Mouse (Mus musculus) embryo, embryonic 9.5 days (tissue): ENCODE results near the gene 9130213A22Rik.
"Not testable (repeated sequence)": the region's sequence is repeated elsewhere in the genome, so short reads cannot be mapped to it uniquely, and the experiment has no call there.

ENCODE experiments used
- DNase-seq: peaks from one replicate; pipeline ENCODE4 v3.0.0-alpha.2; 2017; ENCODE audit errors: extremely low spot score

The 9130213A22Rik gene

GRCm38 (mm10) chr11:69093856-69094255 is 28.5 kb downstream of the 9130213A22Rik start:
- DNase-seq = not testable (repeated sequence)

GRCm38 (mm10) chr11:69092871-69093270 is 29.5 kb downstream of the 9130213A22Rik start:
- no peak for DNase-seq

GRCm38 (mm10) chr11:69092386-69092751 is 30.0 kb downstream of the 9130213A22Rik start:
- DNase-seq = peak; percentile 82

- DNase-seq = no peak
Observed at GRCm38 (mm10) chr11:69091566-69092385, 30.6 kb downstream of the 9130213A22Rik start.

GRCm38 (mm10) chr11:69090367-69090766 is 32.0 kb downstream of the 9130213A22Rik start:
- no peak for DNase-seq

- no peak for DNase-seq
Observed at GRCm38 (mm10) chr11:69089616-69090290, 32.6 kb downstream of the 9130213A22Rik start.

- no peak for DNase-seq
Observed at GRCm38 (mm10) chr11:69088856-69089615, 33.4 kb downstream of the 9130213A22Rik start.

- peak; percentile 91 for DNase-seq
Observed at GRCm38 (mm10) chr11:69088103-69088855, 34.1 kb downstream of the 9130213A22Rik start, which contains the start of gene Vamp2. Gene Vamp2 (plus strand): TSS chr11:69088490.

- DNase-seq = no peak
Observed at GRCm38 (mm10) chr11:69087597-69087996, 34.8 kb downstream of the 9130213A22Rik start.

GRCm38 (mm10) chr11:69087082-69087481 is 35.3 kb downstream of the 9130213A22Rik start:
- no peak for DNase-seq

- DNase-seq = no peak
Observed at GRCm38 (mm10) chr11:69086390-69086789, 36.0 kb downstream of the 9130213A22Rik start.

GRCm38 (mm10) chr11:69085608-69086007 is 36.8 kb downstream of the 9130213A22Rik start:
- DNase-seq = no peak

- DNase-seq = no peak
Observed at GRCm38 (mm10) chr11:69081613-69082012, 40.8 kb downstream of the 9130213A22Rik start.

GRCm38 (mm10) chr11:69080855-69081222 is 41.5 kb downstream of the 9130213A22Rik start:
- no peak for DNase-seq

GRCm38 (mm10) chr11:69080102-69080854 is 42.1 kb downstream of the 9130213A22Rik start:
- DNase-seq = no peak

GRCm38 (mm10) chr11:69078805-69079438 is 43.5 kb downstream of the 9130213A22Rik start:
- no peak for DNase-seq

GRCm38 (mm10) chr11:69078041-69078440 is 44.3 kb downstream of the 9130213A22Rik start:
- no peak for DNase-seq

GRCm38 (mm10) chr11:69077316-69077715 is 45.1 kb downstream of the 9130213A22Rik start:
- no peak for DNase-seq

GRCm38 (mm10) chr11:69076572-69076971 is 45.8 kb downstream of the 9130213A22Rik start:
- DNase-seq = no peak

- DNase-seq = peak; percentile 67
Observed at GRCm38 (mm10) chr11:69075764-69076479, 46.5 kb downstream of the 9130213A22Rik start.
